Mouse (Mus musculus) midbrain, embryonic 11.5 days (tissue): ENCODE measurements at regions not wholly inside any gene's neighbourhood (a gene's known extent, or its start where the extent isn't known, plus 50 kb on each side); places are given as distances from the start of the nearest gene placed in this dataset.

Experiments used
- ATAC-seq: fragments of 200-750 bp; cut with Nextera tagmentation; 2 replicates; pipeline ENCODE4 v1.8.0; 2017; ENCODE audit warnings: moderate TSS enrichment, moderate library complexity; ENCODE audit not compliant: low FRiP score
- DNase-seq: peaks from one replicate; pipeline ENCODE4 v3.0.0; 2015; ENCODE audit warnings: low spot score; ENCODE audit errors: missing footprints
- H3K27ac ChIP-seq: fragments of 300-500 bp; sonication (generic); 2 replicates; pipeline ENCODE4 v1.5.1; 2014; ENCODE audit warnings: low read depth, low read length
- H3K27me3 ChIP-seq: fragments of 300-500 bp; sonication (generic); 2 replicates; pipeline ENCODE4 v1.6.1; 2014; ENCODE audit warnings: mild to moderate bottlenecking, low read length, moderate library complexity, mixed read lengths; ENCODE audit not compliant: control insufficient read depth, insufficient read depth
- H3K36me3 ChIP-seq: fragments of 300-500 bp; sonication (generic); 2 replicates; pipeline ENCODE4 v1.6.1; 2014; ENCODE audit warnings: mild to moderate bottlenecking, low read length, moderate library complexity, mixed read lengths; ENCODE audit not compliant: control insufficient read depth, insufficient read depth
- H3K4me1 ChIP-seq: fragments of 300-500 bp; sonication (generic); 2 replicates; pipeline ENCODE4 v1.6.1; 2014; ENCODE audit warnings: low read length; ENCODE audit not compliant: control insufficient read depth, insufficient read depth
- H3K4me2 ChIP-seq: fragments of 300-500 bp; sonication (generic); 2 replicates; pipeline ENCODE4 v1.6.1; 2014; ENCODE audit warnings: mild to moderate bottlenecking, moderate library complexity
- H3K4me3 ChIP-seq: fragments of 300-500 bp; sonication (generic); 2 replicates; pipeline ENCODE4 v1.5.1; 2014; ENCODE audit warnings: low read depth, low read length
- H3K9ac ChIP-seq: fragments of 300-500 bp; sonication (generic); 2 replicates; pipeline ENCODE4 v1.6.1; 2014; ENCODE audit warnings: low read length
- H3K9me3 ChIP-seq: fragments of 300-500 bp; sonication (generic); 2 replicates; pipeline ENCODE4 v1.6.1; 2016; ENCODE audit warnings: low read length; ENCODE audit not compliant: control insufficient read depth
- WGBS: fragments of 180-500 bp; shearing (Covaris S2); extraction: QIAGEN DNeasy Blood & Tissue Kit; methylation state at CpG from one replicate; pipeline ENCODE4 v1.1.7; 2014; 5-methylcytosine and 5-hydroxymethylcytosine counted together

DNA sequence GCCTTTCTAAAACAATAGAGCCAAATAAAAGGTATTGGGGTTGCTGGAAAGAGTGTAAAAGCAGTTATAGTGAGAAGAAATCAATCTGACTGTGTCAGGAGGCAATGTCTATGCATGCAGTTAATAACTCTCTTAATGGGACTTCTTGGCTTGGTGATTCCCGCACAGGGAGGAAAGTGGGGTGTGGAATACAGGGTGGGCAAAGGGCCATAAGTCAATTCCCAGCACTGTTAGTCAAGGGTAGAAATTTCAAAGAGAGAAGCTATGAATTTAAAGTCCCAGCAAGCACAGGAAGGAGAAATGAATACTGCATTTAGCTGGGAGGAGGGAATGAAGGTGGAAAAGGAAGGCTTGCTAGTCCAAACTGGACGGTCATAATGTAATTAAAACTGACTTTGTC lies 183.0 kb upstream of the Tle1 start:
- Histone ChIP-seq H3K4me1 (peaks cover 38% of the 10 kb centered on the region), H3K27ac (no peak overlapping the region; the same call in 1 of the 2 replicates), H3K9ac (no peak overlapping the region), H3K27me3 (no peaks in the 10 kb centered on the region), H3K4me2 (no peak overlapping the region), H3K4me3 (no peak overlapping the region), H3K9me3 (no peaks in the 10 kb centered on the region), H3K36me3 (no peaks in the 10 kb centered on the region)
- WGBS, result 36% methylated on average over 2 of the region's 2 CpGs
- peak; percentile 82 for DNase-seq
- ATAC-seq, result no peak

DNA sequence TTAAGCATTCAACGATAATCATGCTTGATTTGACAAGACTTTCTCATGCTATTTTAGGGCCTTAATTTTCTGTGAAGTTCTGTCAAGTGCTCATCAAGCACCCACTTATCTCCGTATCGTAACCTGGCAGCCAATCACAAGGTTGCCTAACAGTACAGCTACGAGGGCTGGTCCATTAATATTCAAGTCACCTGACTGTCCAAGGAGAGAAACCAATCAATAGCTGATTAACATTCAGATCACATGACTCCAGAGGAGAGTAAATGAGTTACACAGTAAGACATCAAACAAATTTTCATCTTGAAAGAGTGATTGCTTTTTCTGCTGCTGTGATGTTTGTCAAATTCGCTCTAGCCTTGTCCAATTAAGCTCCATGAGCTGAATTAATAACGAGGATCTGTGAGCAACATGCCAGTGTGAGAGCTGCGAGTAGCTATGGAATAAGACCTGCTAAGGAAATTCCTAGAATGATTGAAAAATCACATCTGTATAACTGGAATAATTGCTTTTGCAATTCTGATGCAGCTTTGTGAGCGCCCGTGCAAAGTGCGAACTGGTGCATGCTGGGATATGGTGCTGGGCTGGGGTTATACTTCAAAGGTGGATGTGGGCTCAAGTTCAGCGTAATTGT lies 181.9 kb upstream of the Tle1 start:
- ATAC-seq, result peak; percentile 63
- H3K27ac ChIP-seq, result peak overlapping the region; percentile 15; the same call in 1 of the 2 replicates
- peaks cover 38% of the 10 kb centered on the region for H3K4me1 ChIP-seq
- WGBS, result 56% methylated on average over 11 of the region's 11 CpGs
- DNase-seq, result peak; percentile 89
- no peak overlapping the region for H3K9ac ChIP-seq
- H3K4me3 ChIP-seq, result no peak overlapping the region
- peak overlapping the region; percentile 9; the same call in 1 of the 2 replicates for H3K4me2 ChIP-seq
- no peaks in the 10 kb centered on the region for H3K27me3 ChIP-seq
- H3K9me3 ChIP-seq, result no peaks in the 10 kb centered on the region
- H3K36me3 ChIP-seq, result no peaks in the 10 kb centered on the region

DNA sequence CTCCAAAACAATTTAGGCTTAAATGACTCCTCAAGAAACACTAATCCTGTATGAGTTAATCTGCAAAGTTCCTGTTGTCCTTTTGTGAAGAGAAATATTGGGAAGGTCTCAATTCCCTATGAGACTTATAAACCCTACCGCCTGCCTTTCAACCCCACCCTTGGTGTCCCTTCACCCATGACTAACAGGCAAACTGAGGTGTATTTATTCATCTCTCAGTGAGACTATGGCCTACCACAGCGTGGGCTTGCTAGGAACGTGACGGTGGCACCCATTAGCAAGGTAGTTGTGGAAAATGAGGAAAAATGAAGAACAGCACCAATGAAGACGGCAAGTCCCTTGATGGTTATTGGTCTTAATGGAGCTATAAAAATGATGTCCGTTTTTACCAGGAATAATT lies 181.0 kb upstream of the Tle1 start:
- Histone ChIP-seq H3K4me2 (no peak overlapping the region), H3K9ac (no peak overlapping the region), H3K36me3 (no peaks in the 10 kb centered on the region), H3K9me3 (no peaks in the 10 kb centered on the region), H3K4me1 (peaks cover 38% of the 10 kb centered on the region), H3K27me3 (no peaks in the 10 kb centered on the region), H3K4me3 (no peak overlapping the region), H3K27ac (no peak overlapping the region)
- WGBS, result 21% methylated on average over 6 of the region's 6 CpGs
- DNase-seq (peak; percentile 84), ATAC-seq (no peak)

DNA sequence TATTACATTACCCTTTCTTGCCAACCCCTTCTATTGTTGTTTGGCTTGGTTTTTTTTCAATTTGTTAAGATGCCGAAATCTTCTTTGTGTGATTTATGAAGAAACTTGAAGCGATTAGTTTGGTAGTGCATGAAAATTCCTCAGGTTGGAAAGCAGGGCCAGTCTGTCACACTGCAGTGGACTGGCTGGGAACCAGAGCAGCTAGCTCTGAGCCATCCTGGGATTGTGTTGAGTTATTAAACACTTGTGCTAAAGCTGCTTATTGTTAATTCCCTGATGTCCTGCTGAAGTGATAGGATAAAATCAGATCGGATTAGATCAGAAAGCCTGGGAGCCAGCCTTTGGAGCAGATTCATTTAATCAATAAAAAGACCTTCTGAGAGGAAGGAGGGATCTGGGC lies 180.4 kb upstream of the Tle1 start:
- Histone ChIP-seq H3K4me2 (no peak overlapping the region), H3K4me3 (no peak overlapping the region), H3K9ac (no peak overlapping the region), H3K9me3 (no peaks in the 10 kb centered on the region), H3K27ac (no peak overlapping the region), H3K4me1 (peaks cover 38% of the 10 kb centered on the region), H3K27me3 (no peaks in the 10 kb centered on the region), H3K36me3 (no peaks in the 10 kb centered on the region)
- ATAC-seq (peak; percentile 26; the same call in 1 of the 2 replicates), DNase-seq (peak; percentile 93)
- 21% methylated on average over 3 of the region's 3 CpGs for WGBS

DNA sequence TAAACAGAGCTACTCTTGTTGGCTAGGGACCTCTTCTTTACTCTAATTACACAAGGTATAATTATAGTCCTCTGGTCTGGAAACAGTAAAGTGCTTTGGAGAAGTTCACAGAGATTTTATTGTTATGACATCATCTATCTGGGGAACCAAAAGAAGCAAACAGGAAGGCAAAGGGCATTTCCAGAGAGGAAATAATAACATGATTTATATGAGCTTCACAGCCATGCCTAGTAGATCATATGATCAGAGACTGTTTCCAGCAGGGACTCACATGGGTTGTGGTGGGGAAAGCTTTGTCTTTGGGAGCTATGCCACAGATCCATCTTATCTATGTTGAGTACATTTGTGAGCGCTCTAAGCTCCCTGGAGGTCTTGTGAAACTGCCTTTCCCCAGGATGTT lies 178.8 kb upstream of the Tle1 start:
- H3K4me2 ChIP-seq, result no peak overlapping the region
- no peaks in the 10 kb centered on the region for H3K27me3 ChIP-seq
- WGBS, result 94% methylated on average over 1 of the region's 1 CpGs
- H3K4me1 ChIP-seq, result peaks cover 28% of the 10 kb centered on the region
- H3K27ac ChIP-seq, result no peak overlapping the region
- no peak overlapping the region for H3K9ac ChIP-seq
- ATAC-seq (no peak), DNase-seq (no peak)
- no peaks in the 10 kb centered on the region for H3K9me3 ChIP-seq
- no peaks in the 10 kb centered on the region for H3K36me3 ChIP-seq
- no peak overlapping the region for H3K4me3 ChIP-seq

DNA sequence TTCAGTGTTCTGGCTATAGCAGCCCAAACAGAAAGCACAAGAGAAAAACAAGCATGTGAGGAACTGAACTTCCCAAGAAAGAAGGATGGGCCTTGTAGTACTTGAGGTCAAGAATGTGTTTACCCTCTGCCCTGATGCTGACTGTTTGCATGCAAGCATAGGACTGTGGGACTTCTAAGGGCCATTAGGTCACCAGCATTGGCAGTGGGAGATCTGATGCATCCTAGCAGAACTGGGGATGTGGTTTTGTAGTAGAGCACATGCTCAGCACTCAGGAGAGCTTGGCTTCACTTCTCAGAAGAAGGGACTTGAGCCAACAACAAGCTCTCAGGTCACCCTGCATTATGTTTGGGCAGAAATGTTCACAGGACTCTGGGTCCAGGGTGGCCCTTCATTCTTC lies 178.3 kb upstream of the Tle1 start:
- no peak overlapping the region for H3K27ac ChIP-seq
- DNase-seq, result no peak
- no peak overlapping the region for H3K9ac ChIP-seq
- ATAC-seq, result no peak
- H3K4me3 ChIP-seq, result no peak overlapping the region
- peaks cover 23% of the 10 kb centered on the region for H3K4me1 ChIP-seq
- H3K4me2 ChIP-seq, result no peak overlapping the region
- no peaks in the 10 kb centered on the region for H3K9me3 ChIP-seq
- no peaks in the 10 kb centered on the region for H3K36me3 ChIP-seq
- H3K27me3 ChIP-seq, result no peaks in the 10 kb centered on the region

DNA sequence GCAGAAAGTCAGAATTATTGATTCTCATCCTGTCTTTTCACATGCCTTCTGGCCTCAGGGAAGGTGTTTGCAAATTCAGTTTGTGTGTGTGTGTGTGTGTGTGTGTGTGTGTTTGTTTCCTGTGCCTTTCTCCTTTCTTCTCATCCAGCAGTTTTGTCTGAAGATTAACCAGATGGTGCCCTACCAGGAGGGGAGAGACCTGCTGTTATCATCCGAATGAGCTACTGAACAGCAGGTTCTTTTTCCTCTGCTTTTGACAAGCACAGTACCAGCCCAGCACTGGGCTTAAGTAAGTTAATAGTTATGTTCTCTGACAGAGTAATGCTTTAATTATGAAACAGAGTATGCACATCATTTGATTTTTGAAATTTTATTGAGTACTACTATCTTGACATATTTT lies 176.8 kb upstream of the Tle1 start:
- Histone ChIP-seq H3K4me1 (peaks cover 10% of the 10 kb centered on the region), H3K4me3 (no peak overlapping the region), H3K27me3 (no peaks in the 10 kb centered on the region), H3K9ac (no peak overlapping the region), H3K4me2 (no peak overlapping the region), H3K9me3 (no peaks in the 10 kb centered on the region), H3K27ac (no peak overlapping the region), H3K36me3 (no peaks in the 10 kb centered on the region)
- no peak for DNase-seq
- ATAC-seq, result no peak
- 30% methylated on average over 1 of the region's 1 CpGs for WGBS

DNA sequence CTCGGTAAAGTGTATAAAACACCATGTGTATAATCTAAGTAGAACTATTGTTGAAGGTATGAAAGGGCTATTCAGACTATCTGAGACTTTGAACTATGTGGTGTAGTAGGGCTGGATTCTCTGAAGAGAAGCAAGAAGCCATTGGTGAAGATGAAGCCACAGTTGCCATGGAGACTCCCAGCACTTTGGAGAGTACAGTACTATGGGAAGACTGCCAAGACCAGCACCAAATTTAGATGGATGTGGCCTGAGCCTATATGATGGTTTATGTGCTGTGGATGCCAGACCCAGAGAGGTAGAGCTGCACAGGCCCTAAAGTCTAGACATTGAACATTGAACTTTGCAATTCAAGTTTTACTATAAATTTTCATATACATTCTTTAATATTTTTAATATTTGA lies 151.3 kb upstream of the Tle1 start:
- ATAC-seq, result no peak
- no peaks in the 10 kb centered on the region for H3K9me3 ChIP-seq
- no peaks in the 10 kb centered on the region for H3K4me1 ChIP-seq
- H3K27ac ChIP-seq, result no peak overlapping the region
- H3K4me2 ChIP-seq, result no peak overlapping the region
- H3K9ac ChIP-seq, result no peak overlapping the region
- no peak overlapping the region for H3K4me3 ChIP-seq
- H3K27me3 ChIP-seq, result no peaks in the 10 kb centered on the region
- no peaks in the 10 kb centered on the region for H3K36me3 ChIP-seq
- WGBS, result 71% methylated on average over 1 of the region's 1 CpGs
- no peak for DNase-seq

DNA sequence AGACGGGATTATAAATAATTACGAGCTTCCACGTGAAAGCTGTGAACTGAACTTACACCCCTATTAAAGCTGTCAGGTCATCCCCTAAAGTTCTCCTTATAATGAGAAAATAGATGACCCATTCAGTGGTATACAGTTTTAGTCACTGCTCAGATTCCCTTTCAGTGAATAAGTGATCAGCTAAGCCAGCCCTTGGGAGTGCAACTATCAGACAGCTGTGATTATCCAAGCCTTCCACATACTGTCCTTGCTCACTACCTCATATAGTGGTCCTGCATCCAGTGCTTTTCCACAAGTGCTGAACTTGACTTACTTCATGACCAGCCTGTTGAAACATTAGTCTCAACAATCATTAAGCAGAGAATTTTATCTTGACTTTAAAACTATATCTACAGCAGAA lies 131.2 kb upstream of the Tle1 start:
- WGBS, result 84% methylated on average over 3 of the region's 3 CpGs
- H3K4me2 ChIP-seq, result no peak overlapping the region
- no peaks in the 10 kb centered on the region for H3K4me1 ChIP-seq
- no peak for DNase-seq
- H3K36me3 ChIP-seq, result no peaks in the 10 kb centered on the region
- H3K4me3 ChIP-seq, result no peak overlapping the region
- no peak overlapping the region for H3K9ac ChIP-seq
- no peak for ATAC-seq
- H3K27ac ChIP-seq, result no peak overlapping the region
- H3K9me3 ChIP-seq, result no peaks in the 10 kb centered on the region
- no peaks in the 10 kb centered on the region for H3K27me3 ChIP-seq

DNA sequence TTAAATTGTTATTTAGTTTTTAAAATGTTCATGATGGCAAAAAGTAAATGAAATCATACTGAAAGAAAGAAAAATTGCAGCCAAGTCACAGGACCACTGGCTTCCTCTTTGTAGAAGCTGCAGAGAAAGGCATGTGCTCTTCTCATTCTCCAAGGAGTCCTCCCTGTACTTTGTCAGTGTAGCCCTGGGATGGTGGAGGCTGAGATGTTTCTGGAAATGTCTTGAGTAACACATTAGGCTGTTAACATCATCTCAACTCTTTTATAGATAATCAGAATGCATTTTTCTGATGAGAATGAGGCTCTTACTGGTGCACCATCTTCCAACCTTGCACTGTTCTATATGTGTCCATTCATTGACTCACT lies 128.3 kb upstream of the Tle1 start:
- Histone ChIP-seq H3K4me1 (no peaks in the 10 kb centered on the region), H3K27me3 (no peaks in the 10 kb centered on the region), H3K27ac (no peak overlapping the region), H3K4me3 (no peak overlapping the region), H3K4me2 (no peak overlapping the region), H3K36me3 (no peaks in the 10 kb centered on the region), H3K9me3 (no peaks in the 10 kb centered on the region), H3K9ac (no peak overlapping the region)
- ATAC-seq, result no peak
- no peak for DNase-seq
